Mouse (Mus musculus) forebrain, embryonic 14.5 days (tissue): ENCODE results near the gene Hrasls5. TPM values are rescaled to one million over a fixed set of nuclear protein-coding genes. Genes with fewer than 3 reads are reported as not detected.

ENCODE experiments used
- ATAC-seq: fragments of 200-750 bp; cut with Nextera tagmentation; 2 replicates; pipeline ENCODE4 v1.8.0; 2017; ENCODE audit warnings: mild to moderate bottlenecking, moderate library complexity
- DNase-seq: peaks from one replicate; pipeline ENCODE4 v3.0.0-alpha.2; 2015; ENCODE audit warnings: low spot score
- H3K27ac ChIP-seq: fragments of 300-500 bp; sonication (generic); 2 replicates; pipeline ENCODE4 v1.5.1; 2014; ENCODE audit warnings: low read depth, mild to moderate bottlenecking, control low read depth, low read length, moderate library complexity
- H3K27me3 ChIP-seq: fragments of 300-500 bp; sonication (generic); replicated peaks from 2 replicates; pipeline ENCODE4 v1.6.1; 2014; ENCODE audit warnings: low read length, control low read depth, mixed read lengths; ENCODE audit not compliant: control insufficient read depth, insufficient read depth
- H3K36me3 ChIP-seq: fragments of 300-500 bp; sonication (generic); 2 replicates; pipeline ENCODE4 v1.6.1; 2014; ENCODE audit warnings: low read length, control low read depth; ENCODE audit not compliant: control insufficient read depth, insufficient read depth
- H3K4me1 ChIP-seq: fragments of 300-500 bp; sonication (generic); 2 replicates; pipeline ENCODE4 v1.6.1; 2014; ENCODE audit warnings: antibody characterized with exemption, low read length, control low read depth; ENCODE audit not compliant: control insufficient read depth, insufficient read depth
- H3K4me2 ChIP-seq: fragments of 300-500 bp; sonication (generic); 2 replicates; pipeline ENCODE4 v1.6.1; 2014; ENCODE audit warnings: mild to moderate bottlenecking, control low read depth, low read length
- H3K4me3 ChIP-seq: fragments of 300-500 bp; sonication (generic); 2 replicates; pipeline ENCODE4 v1.5.1; 2014; ENCODE audit warnings: low read depth, low read length, control low read depth
- H3K9ac ChIP-seq: fragments of 300-500 bp; sonication (generic); 2 replicates; pipeline ENCODE4 v1.6.1; 2014; ENCODE audit warnings: mild to moderate bottlenecking, low read length, control low read depth, moderate library complexity
- H3K9me3 ChIP-seq: fragments of 300-500 bp; sonication (generic); replicated peaks from 2 replicates; pipeline ENCODE4 v1.6.1; 2016; ENCODE audit warnings: low read length, control low read depth, mixed read lengths; ENCODE audit not compliant: control insufficient read depth
- WGBS: fragments of 180-500 bp; shearing (Covaris S2); extraction: QIAGEN DNeasy Blood & Tissue Kit; methylation state at CpG from one replicate; pipeline ENCODE4 v1.1.7; 2014; 5-methylcytosine and 5-hydroxymethylcytosine counted together
- polyA plus RNA-seq: library from polyadenylated mRNA; unstranded; fragments of >200 nt; fragmentation: Nextera tagmentation; extraction: Ambion mirVana; gene quantifications from 2 replicates; pipeline ENCODE4 v1.2.1, GENCODE M21; 2014

Hrasls5 gene
- polyA plus RNA-seq, 1 experiment from 2014 or later: not detected

DNA sequence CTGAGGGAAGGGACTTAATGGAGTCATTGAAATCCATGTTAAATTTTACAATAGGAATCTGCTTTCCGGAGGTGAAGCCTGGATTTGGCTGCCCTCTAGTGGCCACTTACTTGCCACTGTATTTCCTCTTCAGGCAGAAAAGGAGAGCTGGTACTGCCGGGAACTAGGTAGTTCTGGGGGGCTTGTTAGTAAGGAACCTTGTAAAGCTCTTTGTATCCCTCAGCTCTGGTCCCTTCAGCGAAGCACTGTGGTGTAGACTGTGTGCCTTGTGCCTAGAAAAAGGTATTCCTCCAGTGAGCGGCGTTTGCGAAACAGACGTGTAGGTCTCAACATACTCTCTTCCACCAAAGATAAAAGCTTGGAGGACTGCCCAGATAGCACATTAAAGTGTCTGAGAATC, 5.4 kb downstream of the Hrasls5 start:
- H3K4me1 ChIP-seq: no peaks in the 10 kb centered on the region
- no peak overlapping the region for H3K4me2 ChIP-seq
- no peaks in the 10 kb centered on the region for H3K9me3 ChIP-seq
- no peaks in the 10 kb centered on the region for H3K27me3 ChIP-seq
- ATAC-seq (peak; percentile 50; the same call in 1 of the 2 replicates), DNase-seq (peak; percentile 92)
- no peak overlapping the region for H3K27ac ChIP-seq
- no peaks in the 10 kb centered on the region for H3K36me3 ChIP-seq
- WGBS: 38% methylated on average over 7 of the region's 7 CpGs
- no peak overlapping the region for H3K9ac ChIP-seq
- no peak overlapping the region for H3K4me3 ChIP-seq

DNA sequence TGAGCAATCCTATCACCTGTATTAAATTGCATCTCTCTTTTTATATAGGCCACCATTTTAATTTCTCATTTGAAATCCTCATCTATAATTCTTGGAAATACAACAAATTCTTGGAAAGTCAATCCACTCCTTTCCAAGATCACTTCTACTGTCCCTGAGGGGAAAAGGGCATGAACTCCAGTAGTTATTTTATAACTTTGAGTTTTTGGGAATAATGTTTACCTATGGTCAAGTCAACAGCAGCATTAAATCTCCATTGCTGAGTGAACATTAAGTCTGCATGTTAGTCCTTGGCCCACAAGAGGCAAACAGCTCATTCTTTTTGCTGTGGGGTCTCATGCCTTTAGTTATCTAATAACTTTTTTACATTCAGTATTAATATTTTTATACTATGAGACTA, 20.7 kb downstream of the Hrasls5 start:
- Histone ChIP-seq H3K9ac (no peak overlapping the region), H3K27ac (no peak overlapping the region), H3K27me3 (no peaks in the 10 kb centered on the region), H3K36me3 (no peaks in the 10 kb centered on the region), H3K9me3 (no peaks in the 10 kb centered on the region), H3K4me2 (no peak overlapping the region), H3K4me3 (no peak overlapping the region), H3K4me1 (no peaks in the 10 kb centered on the region)
- ATAC-seq: no peak
- no peak for DNase-seq

- DNase-seq (no peak), ATAC-seq (no peak)
- Histone ChIP-seq H3K4me3 (no peak overlapping the region), H3K27ac (no peak overlapping the region), H3K27me3 (no peaks in the 10 kb centered on the region), H3K36me3 (no peaks in the 10 kb centered on the region), H3K9ac (no peak overlapping the region), H3K9me3 (no peaks in the 10 kb centered on the region), H3K4me2 (no peak overlapping the region), H3K4me1 (no peaks in the 10 kb centered on the region)
- WGBS: 72% methylated on average over 1 of the region's 1 CpGs
Measured at GRCm38 (mm10) chr19:7633786-7634185, 21.4 kb downstream of the Hrasls5 start.

GRCm38 (mm10) chr19:7648913-7649666, 36.7 kb downstream of the Hrasls5 start:
- Histone ChIP-seq H3K27me3 (no peaks in the 10 kb centered on the region), H3K9ac (no peak overlapping the region), H3K4me2 (no peak overlapping the region), H3K36me3 (no peaks in the 10 kb centered on the region), H3K4me1 (no peaks in the 10 kb centered on the region), H3K4me3 (no peak overlapping the region), H3K27ac (no peak overlapping the region), H3K9me3 (no peaks in the 10 kb centered on the region)
- ATAC-seq (no peak), DNase-seq (no peak)
- WGBS: 88% methylated on average over 8 of the region's 8 CpGs

DNA sequence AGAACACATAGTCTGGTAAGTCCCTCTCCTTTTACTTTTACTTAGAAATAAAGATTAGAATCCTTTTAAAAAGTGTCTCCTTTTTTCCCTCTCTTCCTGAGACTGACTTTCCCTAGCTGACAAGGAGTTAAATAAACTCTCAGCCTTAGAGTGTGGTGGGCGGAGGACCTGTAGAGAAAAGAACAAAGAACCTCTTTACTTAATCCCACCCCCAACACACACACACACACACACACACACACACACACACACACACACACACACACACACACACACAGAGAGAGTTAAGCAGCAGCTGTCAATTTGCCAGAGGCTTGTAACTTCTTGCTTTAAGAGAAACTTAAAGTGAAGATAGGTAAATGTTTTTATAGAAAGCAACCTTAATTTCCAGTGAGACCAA, 59.7 kb downstream of the Hrasls5 start:
- ATAC-seq: no peak
- 5% methylated on average over 1 of the region's 1 CpGs for WGBS
- no peak overlapping the region for H3K9ac ChIP-seq
- no peak overlapping the region for H3K4me3 ChIP-seq
- H3K27ac ChIP-seq: no peak overlapping the region
- H3K9me3 ChIP-seq: no peaks in the 10 kb centered on the region
- no peaks in the 10 kb centered on the region for H3K27me3 ChIP-seq
- no peak overlapping the region for H3K4me2 ChIP-seq
- DNase-seq: no peak
- no peaks in the 10 kb centered on the region for H3K36me3 ChIP-seq
- H3K4me1 ChIP-seq: no peaks in the 10 kb centered on the region

GRCm38 (mm10) chr19:7687988-7688387, 75.6 kb downstream of the Hrasls5 start:
- Histone ChIP-seq H3K9me3 (no peaks in the 10 kb centered on the region), H3K9ac (no peak overlapping the region), H3K36me3 (no peaks in the 10 kb centered on the region), H3K4me2 (no peak overlapping the region), H3K4me1 (no peaks in the 10 kb centered on the region), H3K27ac (no peak overlapping the region), H3K4me3 (no peak overlapping the region), H3K27me3 (no peaks in the 10 kb centered on the region)
- WGBS: 85% methylated on average over 1 of the region's 1 CpGs
- no peak for ATAC-seq
- no peak for DNase-seq

Other genes starting within 250 kb of the Hrasls5 start
- gene Spindoc, start 229.5 kb upstream of the Hrasls5 start, polyA plus RNA-seq: 33.6 and 36.2 TPM in 2 replicates
- 22.1 and 24.7 TPM in 2 replicates for gene 2700081O15Rik, start 194.9 kb upstream of the Hrasls5 start, polyA plus RNA-seq
- gene Rtn3, start 129.3 kb upstream of the Hrasls5 start, polyA plus RNA-seq: 464 and 468 TPM in 2 replicates
- 5.9 and 7.1 TPM in 2 replicates for gene Atl3, start 118.5 kb upstream of the Hrasls5 start, polyA plus RNA-seq
- gene Pla2g16, start 55.1 kb upstream of the Hrasls5 start, polyA plus RNA-seq: 4.6 and 5.5 TPM in 2 replicates
- 0.14 and 0.20 TPM in 2 replicates for gene Lgals12, start 5.3 kb upstream of the Hrasls5 start, polyA plus RNA-seq
- gene Slc22a19, start 98.8 kb downstream of the Hrasls5 start, polyA plus RNA-seq: 0.19 TPM in 1 of 2 replicates, not detected in the other
- not detected in 2 replicates for gene Slc22a26, start 190.1 kb downstream of the Hrasls5 start, polyA plus RNA-seq